Mouse (Mus musculus): Measurements from ENCODE around the gene Ston2.

Gene Ston2

DNA sequence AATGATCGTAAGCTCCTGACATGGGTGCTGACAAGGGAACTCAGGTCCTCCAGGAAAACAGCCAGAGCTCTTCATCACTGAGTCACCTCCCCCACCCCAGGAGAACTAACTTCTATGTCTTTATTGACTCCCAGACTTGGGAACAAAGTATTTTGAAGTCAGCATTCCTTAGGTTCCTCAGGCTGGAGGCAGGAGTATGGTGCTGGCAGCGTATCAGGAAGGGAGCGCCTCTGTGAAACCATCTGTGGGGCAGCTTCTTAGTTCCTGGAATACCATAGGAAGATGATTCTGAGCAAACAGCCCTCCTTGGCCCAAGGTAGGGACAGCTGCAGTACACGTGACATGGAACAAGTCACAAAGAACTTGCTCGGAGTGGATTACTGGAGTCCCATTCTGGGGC is 84.7 kb downstream of the Ston2 start:
- no peak for DNase-seq (ENCODE audit: low read depth, low spot score)

DNA sequence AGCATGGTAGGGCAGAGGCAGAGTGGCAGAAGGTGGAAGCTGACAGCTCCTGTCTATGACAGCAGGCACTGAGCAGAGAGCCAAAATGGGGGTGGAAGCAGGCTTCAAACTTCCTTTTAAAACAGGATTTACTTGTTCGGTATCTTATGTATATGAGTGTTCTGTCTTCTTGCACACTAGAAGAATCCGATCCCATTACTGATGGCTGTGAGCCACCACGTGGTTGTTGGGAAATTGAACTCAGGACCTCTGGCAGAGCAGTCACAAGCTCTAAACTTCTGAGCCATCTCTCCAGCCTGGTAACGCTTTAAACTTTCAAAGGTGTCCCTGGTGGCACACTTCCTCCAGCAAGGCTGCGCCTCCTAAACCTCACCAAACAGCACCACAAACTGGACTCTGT is 85.4 kb downstream of the Ston2 start:
- no peak for DNase-seq (ENCODE audit: low read depth, low spot score)

DNA sequence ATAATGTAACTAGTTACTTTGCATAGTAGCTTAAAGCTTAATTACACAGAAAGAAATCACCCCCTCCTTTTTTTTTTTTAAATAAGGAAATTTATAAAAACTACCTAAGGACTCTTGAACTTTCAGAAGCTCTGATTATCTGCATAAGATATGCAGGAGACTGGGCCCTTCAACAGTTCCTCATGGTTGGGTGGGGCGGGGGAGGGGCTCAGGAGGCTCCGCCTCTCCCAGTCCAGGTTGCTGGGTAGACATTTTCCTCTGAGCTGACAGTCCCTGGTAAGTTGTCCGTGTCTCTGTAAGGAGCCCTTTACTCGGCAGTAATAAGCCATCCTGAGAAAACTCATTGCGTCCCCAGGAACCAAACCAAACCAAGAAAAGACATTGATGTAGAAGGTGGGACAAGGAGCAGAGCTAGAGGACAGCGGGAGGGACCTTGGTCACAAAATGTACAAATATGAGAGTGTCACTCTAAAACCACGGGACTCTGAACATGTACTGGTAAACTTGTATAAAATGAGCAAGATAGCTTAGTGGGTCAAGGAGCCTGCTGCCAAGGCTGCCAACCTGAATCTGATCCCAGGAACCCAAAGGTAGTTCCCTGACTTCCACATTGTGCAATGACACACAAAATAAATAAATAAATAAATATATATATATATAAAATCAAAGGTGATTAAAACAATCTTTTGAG is 88.6 kb downstream of the Ston2 start:
- no peak for DNase-seq (ENCODE audit: low read depth, low spot score)

DNA sequence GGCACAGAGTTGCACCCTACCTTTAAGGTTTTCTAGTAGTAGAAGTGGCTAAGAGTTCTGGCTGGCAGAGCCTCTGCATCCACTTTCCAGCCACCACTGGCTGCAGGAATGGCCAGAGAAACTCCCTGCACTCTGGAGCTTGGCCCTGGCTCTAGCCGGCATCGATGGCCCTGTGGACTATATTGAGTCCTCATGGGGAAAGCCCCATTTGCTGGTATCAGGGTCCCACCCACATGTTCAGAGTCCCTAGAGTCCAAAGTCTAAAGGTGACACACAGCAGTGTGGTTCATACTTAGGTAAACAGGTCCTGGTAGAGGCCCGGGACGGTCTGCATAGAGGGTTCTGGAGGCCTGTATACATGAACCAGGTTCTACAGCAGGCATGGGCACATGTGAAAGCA is 92.0 kb downstream of the Ston2 start:
- DNase-seq (ENCODE audit: low read depth, low spot score): no peak

DNA sequence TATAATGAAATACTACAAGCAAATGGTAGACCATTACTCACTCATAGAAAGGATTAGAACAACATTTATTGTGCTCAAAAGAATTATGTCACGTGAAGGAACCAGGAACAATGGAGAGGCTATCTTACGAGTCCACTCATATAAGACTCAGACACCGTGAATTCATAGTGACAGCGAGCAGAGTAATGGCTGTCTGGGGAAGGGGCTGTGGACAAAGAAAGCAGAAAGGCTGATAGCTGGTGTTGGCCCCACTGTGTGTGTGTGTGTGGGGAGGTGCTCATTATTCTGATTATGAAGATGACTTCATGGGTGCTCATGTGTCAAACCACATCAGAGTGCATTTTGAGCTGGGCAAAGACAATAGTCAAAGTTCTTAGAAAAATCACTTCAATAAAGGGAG is 92.4 kb downstream of the Ston2 start:
- no peak for DNase-seq (ENCODE audit: low read depth, low spot score)

DNA sequence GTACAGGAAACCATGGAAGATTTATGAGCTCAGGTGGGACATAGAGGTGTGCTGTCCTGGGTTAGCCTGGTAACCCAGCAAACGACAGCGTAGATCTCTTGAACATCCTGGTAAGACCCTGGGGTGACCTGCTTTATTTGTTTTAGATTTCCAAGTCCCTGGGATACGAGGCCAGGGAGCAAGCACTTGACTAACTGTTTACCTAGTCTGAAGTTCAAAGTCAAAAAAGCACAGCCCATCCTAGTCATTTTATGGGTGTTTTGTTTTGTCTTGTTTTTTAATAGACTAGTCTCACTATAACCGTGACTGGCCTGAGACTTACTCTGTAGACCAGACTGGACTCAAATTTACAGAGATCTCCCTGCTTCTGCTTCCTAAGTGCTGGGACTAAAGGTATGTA is 93.4 kb downstream of the Ston2 start:
- no peak for DNase-seq (ENCODE audit: low read depth, low spot score)

DNA sequence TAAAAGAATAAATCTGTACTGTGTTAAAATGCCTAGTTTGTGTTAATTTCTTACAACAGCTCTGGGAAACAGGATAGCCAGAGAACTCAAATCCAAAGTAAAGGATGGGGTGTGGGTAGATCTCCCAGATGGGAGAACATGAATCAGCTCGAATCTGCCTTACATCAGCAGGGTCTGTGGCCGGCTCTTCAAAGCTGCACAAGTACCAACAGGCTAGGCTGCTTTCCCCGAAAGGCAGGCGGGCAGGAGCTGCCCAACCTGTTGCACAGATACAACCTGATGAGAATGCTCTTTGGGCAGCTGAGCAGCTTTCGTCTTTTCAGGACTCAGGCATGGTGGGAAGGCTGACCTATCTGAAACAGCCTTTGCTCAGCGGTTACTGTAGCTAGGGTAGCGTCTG is 94.6 kb downstream of the Ston2 start:
- no peak for DNase-seq (ENCODE audit: low read depth, low spot score)

DNA sequence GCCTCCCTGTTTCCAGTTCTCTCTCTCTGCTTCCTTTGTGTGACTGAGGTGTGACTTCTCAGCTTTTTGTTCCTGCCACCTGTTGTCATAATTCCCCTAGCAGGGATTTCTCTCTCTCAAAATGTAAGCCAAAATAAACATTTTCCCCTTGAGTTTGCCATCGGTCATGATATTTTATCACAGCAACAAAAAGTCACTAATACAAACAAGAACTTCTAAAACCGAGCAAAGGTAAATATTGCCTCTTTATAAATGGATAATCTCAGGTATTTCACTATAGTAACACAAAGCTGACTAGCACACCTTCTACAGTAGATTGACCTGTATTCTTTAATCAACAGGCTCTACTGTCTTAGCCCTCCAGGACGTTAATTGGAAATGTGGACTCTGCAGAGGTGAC is 95.2 kb downstream of the Ston2 start:
- no peak for DNase-seq (ENCODE audit: low read depth, low spot score)

DNA sequence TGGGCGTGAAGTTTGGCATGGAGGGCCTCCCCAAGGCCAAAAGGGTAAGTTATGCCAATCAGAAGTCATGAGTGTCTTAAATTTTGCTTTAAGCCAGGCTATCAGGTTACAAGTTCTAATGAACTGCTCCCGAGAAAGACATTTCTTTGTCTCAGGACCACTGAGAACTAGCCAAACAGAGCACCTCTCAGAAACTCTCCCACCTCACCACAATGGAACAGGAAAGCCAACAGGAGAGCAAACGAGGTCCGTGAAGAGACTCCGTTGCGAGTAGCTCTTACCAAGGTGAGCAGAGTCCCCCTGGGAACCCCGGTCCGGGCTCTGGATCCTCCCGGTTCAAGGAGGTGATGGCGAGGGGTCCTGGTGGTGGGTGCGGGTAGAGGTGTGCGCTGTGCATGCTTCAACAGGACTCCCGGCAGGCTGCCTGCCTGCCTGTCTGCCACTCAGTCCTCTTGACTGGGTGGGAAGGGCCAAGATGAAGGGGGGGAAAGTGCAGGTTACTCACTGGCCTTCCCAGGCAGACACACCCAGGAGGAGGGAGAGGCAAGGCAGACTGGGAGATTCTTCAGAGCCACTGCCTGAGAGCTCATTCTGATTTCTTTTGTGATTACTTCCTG is 102.4 kb downstream of the Ston2 start:
- no peak for DNase-seq (ENCODE audit: low read depth, low spot score)

DNA sequence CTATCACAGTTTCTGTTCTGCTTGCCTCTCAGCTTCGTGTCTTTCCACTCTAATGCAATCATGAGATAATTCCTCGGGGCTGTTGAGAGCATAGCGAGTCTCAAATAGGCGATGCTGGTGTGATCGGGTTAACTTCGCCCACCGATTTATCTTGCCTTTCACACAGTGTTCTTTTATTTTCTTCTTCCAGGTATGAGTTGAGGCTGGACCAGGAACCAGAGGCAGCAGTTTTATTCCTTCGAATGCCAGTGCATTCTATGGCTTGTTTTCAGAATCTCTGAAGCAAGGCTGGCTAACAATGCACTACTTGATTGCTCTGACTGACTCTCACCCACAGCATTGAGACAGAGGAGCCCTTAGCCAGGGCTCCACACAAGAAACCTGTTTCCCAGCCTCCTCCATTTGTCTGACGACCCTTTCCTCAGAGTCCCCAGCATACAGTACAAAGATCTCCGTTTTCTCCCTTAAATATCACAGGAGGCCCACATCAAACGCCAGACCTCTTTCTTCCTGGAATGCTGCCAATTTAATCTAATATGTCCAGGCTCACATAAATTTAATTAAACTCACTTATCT is 103.3 kb downstream of the Ston2 start:
- no peak for DNase-seq (ENCODE audit: low read depth, low spot score)

DNA sequence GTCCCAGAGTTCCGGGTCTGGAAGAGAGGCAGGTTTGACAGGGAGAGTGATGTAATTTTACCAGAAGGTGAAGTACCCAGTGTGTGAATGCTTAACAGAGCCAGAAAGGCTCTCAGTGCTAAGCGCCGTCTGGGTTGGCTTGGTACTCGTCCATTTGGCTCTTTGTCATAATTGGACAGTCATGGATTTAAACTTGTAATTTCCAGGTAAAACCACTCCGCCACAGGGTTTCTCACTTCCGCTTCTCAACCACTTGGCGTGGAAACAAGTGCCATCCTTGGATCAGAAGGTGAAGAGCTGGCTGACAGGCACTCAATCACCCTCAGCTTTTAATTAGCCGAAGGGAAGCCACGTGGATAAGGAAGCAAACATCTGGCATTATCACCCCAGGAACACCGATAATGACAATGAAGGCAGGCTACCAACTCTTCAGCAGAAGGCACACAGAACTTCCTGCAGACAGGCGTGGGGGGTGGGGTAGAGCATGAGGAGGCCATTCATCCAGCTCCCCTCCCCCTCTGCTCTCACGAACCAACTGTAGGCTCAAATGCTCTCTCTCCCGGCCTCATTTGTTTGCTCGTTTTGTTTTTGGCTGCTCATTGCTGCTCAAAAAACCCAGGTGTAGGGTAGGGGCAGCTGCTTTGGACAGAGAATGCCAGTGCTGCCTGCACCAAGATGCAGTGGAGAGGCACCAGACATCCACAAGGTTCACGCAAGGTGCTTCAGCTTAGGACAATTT is 103.9 kb downstream of the Ston2 start:
- DNase-seq (ENCODE audit: low read depth, low spot score): no peak

DNA sequence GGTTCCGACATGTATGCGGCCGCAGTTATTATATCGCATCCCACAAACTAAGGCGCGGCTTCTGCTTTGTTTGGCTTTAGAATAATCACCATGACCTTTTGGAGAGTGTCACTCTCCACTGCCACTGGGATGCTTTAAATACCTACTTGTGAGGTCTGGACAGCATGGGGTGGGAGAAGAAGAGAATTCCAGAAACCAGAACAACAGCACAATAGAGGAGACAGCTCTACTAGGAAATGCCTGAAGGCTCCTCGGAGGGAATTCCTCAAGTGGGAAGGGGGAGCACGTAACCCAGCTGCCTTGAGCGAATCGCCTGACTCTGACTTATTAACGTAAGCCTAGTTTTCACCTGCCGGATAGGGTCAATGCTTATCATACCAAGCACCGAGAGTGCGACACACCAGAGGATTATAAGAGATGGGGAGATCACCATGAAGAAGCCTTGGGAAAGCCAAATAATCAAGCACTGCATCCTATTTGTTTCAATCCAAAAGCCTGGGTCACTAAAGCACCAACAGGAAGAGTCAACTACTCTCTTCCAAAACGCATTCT is 104.6 kb downstream of the Ston2 start:
- DNase-seq (ENCODE audit: low read depth, low spot score): no peak

DNA sequence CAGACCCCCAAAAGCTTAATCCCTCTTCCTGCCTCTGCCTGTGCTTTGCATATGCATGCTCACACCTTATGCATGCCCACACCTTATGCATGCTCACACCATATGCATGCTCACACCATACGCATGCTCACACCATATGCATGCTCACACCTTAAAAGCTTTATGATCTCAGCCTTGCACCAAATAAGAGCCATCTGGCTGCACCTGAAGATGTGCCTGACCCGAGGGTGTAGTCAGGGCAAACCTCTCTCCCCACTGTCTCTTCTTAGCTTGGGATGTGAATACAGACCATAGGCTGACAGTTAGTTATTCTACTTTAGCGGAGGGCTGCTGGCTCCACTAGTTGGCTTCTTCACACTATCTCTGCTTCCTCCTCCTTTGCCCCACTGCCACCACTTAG is 105.1 kb downstream of the Ston2 start:
- no peak for DNase-seq (ENCODE audit: low read depth, low spot score)

DNA sequence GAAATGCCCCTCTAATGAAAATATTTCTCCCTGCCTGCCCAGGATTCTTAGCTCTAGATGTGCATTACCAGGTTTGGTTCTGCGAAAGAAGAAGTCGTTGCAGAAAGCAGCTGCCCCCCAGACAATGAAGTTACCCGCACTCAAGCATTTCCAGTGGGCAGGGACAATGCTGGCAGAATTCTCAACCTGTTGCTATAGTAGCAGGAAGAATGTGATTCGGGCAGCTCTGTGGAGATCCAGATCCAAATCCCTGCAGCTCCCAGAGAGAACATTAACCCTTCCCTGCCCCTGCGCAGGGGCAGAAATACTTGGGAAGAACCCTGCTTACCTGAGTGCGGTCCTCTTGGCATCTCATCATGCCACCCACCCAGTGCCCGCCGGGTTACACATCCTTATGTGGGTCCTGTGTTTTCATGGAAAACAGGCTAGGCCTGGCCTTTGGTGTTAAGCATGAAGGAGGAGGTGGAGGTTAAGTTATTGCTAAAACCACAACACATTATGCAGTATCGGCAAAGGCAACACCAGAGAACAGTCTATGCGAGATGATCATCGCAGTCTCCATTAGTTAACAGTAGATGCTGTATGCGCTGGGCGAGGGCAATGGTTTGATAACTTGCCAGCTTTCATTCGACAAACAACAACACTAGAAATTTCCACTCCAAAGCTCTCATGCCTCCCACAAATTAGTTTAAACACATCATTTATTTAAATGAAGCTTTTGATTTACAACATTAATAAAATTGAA is 108.7 kb downstream of the Ston2 start:
- DNase-seq (ENCODE audit: low read depth, low spot score): no peak

DNA sequence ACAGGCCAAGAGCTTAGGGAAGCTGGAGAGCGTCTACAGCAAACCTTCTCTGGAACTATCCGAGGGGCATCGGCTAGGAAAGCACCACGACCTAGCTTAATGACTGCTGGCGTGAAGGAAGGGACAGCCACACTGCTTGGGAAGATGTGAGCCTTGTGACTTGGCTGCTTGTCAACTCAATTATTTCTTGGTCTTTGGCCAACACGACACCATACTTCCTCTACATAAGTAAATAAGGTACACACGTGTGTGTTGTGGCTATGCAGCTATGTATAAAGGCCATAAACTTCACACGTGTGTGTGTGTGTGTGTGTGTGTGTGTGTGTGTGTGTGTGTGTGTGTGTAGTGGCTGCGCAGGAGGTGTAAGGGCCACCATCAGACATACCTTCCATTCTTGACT is 112.2 kb downstream of the Ston2 start:
- no peak for DNase-seq (ENCODE audit: low read depth, low spot score)

DNA sequence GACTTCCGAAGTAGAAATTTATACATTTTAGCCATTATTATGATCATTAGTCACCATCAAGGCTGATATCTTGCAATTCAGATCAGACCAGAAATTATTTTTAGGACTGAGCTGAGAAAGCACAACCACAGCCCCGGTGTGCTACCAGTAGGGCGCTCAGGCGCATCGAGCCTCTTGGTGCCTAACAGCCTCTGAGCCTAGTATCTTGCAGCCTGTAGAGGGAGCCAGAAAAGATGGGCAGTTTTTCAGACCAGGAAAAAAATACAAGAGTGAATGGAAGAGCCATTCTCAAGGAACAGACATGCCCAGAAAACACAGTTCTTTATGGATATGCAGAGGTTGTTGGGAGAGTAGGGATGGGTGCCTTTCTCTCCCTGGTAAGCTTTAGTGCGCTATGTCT is 115.0 kb downstream of the Ston2 start:
- no peak for DNase-seq (ENCODE audit: low read depth, low spot score)

DNA sequence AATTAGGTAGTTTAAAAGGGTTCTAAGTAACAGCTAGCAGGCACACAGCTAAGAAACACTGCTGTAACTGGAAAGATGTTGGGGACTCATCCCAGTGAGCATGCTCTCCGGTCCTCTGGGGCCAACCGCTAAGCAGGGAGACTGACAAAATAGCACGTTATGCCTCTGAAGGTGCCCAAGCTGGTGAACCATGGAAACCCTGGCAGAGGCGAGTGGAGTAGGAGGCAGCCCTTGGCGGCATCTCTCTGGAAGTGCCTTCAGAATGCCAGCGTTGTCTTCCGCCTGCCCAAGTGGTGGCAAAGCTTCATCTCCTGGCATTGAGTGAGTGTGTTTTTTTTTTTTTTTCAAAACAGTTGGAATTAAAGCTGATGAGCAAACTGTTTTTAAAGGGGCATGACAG is 115.7 kb downstream of the Ston2 start:
- no peak for DNase-seq (ENCODE audit: low read depth, low spot score)

DNA sequence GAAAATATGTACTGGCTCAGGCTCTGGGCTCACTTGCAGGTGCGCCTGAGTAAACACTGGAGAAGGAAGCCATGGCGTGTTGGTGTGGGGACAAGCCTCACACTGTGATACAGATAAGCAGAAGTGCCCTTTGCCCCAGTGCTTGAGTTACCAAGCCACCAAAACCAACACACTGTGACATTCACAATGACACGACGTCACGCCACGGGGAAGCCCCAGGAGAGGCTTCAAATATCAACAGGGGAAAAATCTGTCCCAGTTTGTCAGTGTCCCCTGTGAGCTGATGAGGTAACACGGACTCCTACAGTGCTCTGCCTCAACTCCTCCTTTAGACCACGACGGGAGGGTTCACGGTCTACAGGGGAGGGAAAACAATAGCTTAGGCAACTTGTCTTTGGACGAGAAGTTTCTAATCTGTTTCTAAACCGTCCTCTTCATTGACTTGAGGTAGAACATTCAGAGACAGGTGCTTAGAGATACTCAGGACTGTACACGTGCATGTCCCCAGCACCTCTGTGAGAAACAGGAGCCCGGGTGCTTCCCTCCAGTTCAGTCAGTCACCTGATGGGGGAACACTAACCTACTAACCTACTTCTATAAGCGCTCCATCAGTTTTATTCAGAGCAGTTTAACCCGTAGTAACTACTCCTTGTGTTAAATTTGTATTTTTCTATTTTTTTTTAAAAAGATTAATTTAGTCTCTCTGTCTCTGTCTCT is 119.5 kb downstream of the Ston2 start:
- DNase-seq (ENCODE audit: low read depth, low spot score): no peak

DNA sequence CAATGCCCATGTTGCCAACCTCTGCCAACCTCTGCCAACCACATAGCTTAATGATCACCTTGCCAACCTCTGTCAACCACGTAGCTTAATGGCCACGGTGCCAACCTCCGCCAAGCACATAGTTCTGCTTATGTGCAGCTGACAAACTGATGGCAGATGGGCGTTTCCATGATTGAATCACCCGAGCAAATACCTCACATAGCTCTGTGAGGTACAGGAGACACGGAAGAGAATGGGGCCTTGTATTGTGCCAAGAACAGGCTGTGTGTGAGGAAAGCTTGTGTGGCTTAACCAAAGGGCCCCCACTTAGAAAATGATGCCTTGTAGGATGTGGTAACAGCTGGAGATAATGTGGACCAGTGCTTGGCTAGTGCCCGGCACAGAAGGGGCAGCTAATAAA is 120.4 kb downstream of the Ston2 start:
- no peak for DNase-seq (ENCODE audit: low read depth, low spot score)

DNA sequence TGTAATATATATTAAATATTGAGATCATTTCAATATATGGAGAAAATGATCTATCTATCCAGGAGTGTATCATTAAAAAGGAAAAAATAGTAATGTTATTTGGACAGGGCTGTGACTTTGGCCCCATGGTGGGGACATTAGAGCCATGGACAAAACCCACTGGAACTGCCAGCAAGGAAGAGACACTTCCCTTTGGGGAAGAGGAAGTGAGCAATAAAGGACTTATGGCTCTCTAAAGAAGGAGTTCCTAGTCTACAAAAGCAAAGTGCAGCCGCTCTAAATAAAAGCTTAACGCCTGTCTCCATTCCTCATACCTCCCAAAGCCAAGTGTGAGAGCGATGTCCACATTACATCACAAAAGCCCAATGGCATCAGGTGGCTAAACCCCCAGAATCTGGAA is 121.6 kb downstream of the Ston2 start:
- no peak for DNase-seq (ENCODE audit: low read depth, low spot score)

DNA sequence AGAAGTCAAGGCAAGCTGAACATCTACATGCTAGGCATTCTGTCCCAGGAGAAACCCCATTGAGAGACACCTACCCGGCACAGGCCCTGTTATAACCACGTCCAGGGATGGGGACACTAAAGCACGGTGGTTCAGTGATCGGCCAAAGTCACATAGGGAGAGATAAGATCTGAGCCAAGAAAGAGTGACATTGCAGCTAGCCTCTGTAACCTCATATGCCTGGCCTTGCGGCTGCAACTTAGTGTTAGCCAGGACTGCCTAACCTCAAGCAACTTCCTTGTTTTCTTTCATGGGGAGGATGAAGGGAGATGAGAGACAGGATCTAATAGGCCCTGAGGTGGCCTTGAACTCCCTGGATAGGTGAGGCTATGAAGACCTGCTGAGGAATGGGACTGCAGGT is 122.8 kb downstream of the Ston2 start:
- DNase-seq (ENCODE audit: low read depth, low spot score): no peak

Data from c-Kit-negative CD71-positive TER-119-positive erythroid progenitor cells, embryonic 14.5 days (primary cell).